Mouse (Mus musculus): ENCODE data around the gene Rilpl1. TPM values are rescaled to one million over a fixed set of nuclear protein-coding genes. Genes with fewer than 3 reads are reported as not detected.
"Not testable (repeated sequence)": the region's sequence is repeated elsewhere in the genome, so short reads cannot be mapped to it uniquely, and the experiment has no call there.

Gene Rilpl1
- polyA plus RNA-seq, 1 experiment from 2014 or later: 23.2 TPM

DNA sequence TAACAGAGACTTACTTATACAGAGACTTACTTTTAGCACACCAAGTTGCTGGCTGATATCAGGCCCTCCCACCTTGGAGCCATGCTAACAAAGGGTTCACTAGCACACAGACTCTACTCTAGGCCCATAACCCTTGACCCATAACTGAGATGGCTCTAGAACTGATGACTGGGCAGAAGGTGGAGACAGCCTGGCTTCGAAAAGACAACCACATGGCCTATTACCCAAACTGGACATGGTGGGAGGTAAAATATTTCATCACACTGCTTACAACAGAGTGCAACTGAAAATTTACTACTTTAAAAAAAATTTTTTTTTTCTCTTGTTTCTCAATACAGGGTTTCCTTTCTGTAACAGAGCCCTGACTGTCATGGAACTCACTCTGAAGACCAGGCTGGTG lies 63.4 kb downstream of the Rilpl1 start:
- no peaks in the 10 kb centered on the region for H3K4me1 ChIP-seq
- no peak overlapping the region for H3K9ac ChIP-seq
- peaks cover 46% of the 10 kb centered on the region for H3K36me3 ChIP-seq
- no peak overlapping the region for H3K4me2 ChIP-seq (replicated peaks)
- no peaks in the 10 kb centered on the region for H3K27me3 ChIP-seq
- no peak overlapping the region for H3K27ac ChIP-seq (replicated peaks)
- WGBS: 76% methylated on average over 1 of the region's 1 CpGs
- ATAC-seq (ENCODE audit: insufficient number of reproducible peaks, low FRiP score, low TSS enrichment, low read depth): no peak
- H3K9me3 ChIP-seq (replicated peaks): no peaks in the 10 kb centered on the region
- no peak overlapping the region for H3K4me3 ChIP-seq (replicated peaks)

GRCm38 (mm10) chr5:124464905-124465304 lies 66.3 kb downstream of the Rilpl1 start:
- Histone ChIP-seq H3K27ac (replicated peaks) (no peak overlapping the region), H3K9ac (no peak overlapping the region), H3K4me2 (replicated peaks) (no peak overlapping the region), H3K9me3 (replicated peaks) (no peaks in the 10 kb centered on the region), H3K4me3 (replicated peaks) (no peak overlapping the region), H3K36me3 (peaks cover 72% of the 10 kb centered on the region), H3K4me1 (no peaks in the 10 kb centered on the region), H3K27me3 (no peaks in the 10 kb centered on the region)
- no peak for ATAC-seq (ENCODE audit: insufficient number of reproducible peaks, low FRiP score, low TSS enrichment, low read depth)

DNA sequence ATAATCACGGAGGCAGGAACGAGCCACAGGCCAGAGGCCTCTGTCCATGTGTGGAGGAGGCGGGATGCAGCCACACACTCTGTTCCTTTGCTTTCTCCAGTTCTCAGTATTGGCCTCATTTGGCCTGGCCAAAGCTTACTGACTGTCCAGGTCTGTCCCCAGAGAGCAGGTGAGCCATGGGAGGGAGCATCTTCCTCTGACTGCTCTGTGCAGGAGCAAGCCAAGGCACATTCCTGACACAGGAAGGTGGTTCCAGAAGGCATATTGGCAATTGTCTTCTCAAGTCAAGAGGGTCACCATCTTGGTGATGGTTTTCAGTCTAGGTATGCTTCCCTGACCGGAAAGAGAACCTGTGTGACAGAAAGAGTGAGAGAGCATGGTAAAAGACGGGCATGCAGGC lies 67.7 kb downstream of the Rilpl1 start:
- Histone ChIP-seq H3K36me3 (peaks cover 72% of the 10 kb centered on the region), H3K9me3 (replicated peaks) (no peaks in the 10 kb centered on the region), H3K27me3 (no peaks in the 10 kb centered on the region), H3K4me3 (replicated peaks) (no peak overlapping the region), H3K27ac (replicated peaks) (no peak overlapping the region), H3K4me2 (replicated peaks) (no peak overlapping the region), H3K4me1 (no peaks in the 10 kb centered on the region), H3K9ac (no peak overlapping the region)
- WGBS: 88% methylated on average over 5 of the region's 5 CpGs
- no peak for ATAC-seq (ENCODE audit: insufficient number of reproducible peaks, low FRiP score, low TSS enrichment, low read depth)

DNA sequence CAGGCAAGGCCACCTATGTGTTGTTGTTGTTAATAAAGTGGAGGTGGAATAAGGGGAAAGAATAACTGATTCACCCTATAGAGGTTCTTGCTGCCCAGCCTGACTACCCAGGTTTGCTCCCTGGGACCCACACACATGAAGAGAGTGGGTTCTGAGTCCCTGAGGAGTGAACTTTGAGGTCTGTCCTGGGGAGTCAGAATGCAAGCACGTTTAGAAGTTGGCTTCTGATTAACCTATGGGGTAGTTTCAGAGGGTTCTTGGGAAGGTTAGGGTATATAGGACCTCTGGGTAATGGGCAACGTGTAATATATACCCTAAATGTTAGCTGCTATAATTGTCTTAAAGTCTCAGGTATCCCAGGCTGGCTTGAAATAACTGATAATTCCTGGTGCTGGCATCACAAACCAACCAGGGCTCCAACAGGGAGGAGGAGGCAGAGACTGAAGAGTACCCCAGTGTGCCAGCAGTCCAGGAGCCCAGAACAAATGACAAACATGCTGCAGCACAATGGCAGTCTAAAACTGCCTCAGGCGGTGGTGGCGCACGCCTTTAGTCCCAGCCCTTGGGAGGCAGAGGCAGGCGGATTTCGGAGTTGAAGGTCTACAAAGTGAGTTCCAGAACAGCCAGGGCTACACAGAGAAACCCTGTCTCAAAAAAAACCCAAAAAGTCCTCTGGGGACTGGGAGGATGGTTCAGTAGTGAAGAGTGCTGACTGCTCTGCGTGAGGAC lies 68.7 kb downstream of the Rilpl1 start:
- no peaks in the 10 kb centered on the region for H3K4me1 ChIP-seq
- H3K27me3 ChIP-seq: no peaks in the 10 kb centered on the region
- H3K4me3 ChIP-seq (replicated peaks): no peak overlapping the region
- 90% methylated on average over 8 of the region's 8 CpGs for WGBS
- no peak overlapping the region for H3K4me2 ChIP-seq (replicated peaks)
- H3K9ac ChIP-seq: no peak overlapping the region
- no peak overlapping the region for H3K27ac ChIP-seq (replicated peaks)
- H3K36me3 ChIP-seq: peaks cover 72% of the 10 kb centered on the region
- ATAC-seq (ENCODE audit: insufficient number of reproducible peaks, low FRiP score, low TSS enrichment, low read depth): no peak
- H3K9me3 ChIP-seq (replicated peaks): no peaks in the 10 kb centered on the region

DNA sequence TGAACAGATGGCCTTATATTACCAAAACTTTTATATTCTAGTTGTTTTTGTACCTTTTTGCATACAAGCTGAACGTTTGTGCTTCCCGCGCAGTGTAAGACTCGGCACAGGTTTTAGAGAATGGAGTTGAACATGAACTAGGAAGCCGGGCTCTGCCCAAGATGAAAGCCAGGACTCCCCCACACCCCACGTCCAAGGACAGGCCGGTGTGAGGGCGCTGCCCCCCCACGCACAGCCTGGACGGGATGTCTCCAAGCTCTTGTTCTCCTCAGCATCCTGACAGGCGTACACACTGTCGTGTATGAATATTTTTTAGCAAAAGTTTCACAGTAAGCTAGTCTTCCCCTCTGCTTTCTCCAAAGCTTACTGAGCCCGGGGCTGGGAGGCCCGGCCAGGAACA lies 70.3 kb downstream of the Rilpl1 start:
- not testable (repeated sequence) for ATAC-seq (ENCODE audit: insufficient number of reproducible peaks, low FRiP score, low TSS enrichment, low read depth); H3K4me1 ChIP-seq; H3K4me2 ChIP-seq (replicated peaks); H3K9ac ChIP-seq; H3K27me3 ChIP-seq; H3K4me3 ChIP-seq (replicated peaks); H3K9me3 ChIP-seq (replicated peaks); H3K27ac ChIP-seq (replicated peaks)
- H3K36me3 ChIP-seq: peaks cover 76% of the 10 kb centered on the region
- WGBS: 90% methylated on average over 14 of the region's 14 CpGs

GRCm38 (mm10) chr5:124456762-124457161 lies 74.4 kb downstream of the Rilpl1 start:
- no peak for ATAC-seq (ENCODE audit: insufficient number of reproducible peaks, low FRiP score, low TSS enrichment, low read depth)
- Histone ChIP-seq H3K4me1 (peaks cover 5% of the 10 kb centered on the region; the same call in 1 of the 2 replicates), H3K27me3 (no peaks in the 10 kb centered on the region), H3K27ac (replicated peaks) (no peak overlapping the region), H3K36me3 (peaks cover 96% of the 10 kb centered on the region), H3K9me3 (replicated peaks) (no peaks in the 10 kb centered on the region), H3K4me2 (replicated peaks) (no peak overlapping the region), H3K9ac (no peak overlapping the region), H3K4me3 (replicated peaks) (no peak overlapping the region)
- WGBS: 91% methylated on average over 6 of the region's 6 CpGs

DNA sequence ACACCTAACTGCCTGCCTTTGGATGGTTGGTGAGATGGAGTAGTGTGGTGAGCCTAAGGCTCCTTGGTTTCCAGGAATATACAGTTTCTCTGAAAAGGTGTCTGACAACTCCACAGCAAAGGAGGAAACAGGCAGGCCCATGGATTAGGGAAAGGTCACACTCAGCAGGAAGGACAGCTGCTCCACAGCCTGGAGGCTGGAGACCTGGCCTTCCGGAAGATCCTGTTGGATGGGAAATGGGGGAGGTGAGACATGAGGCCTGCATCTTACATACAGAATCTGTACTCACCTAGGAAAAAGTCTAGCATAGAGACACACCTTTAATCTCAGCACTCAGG lies 77.1 kb downstream of the Rilpl1 start:
- Histone ChIP-seq H3K9me3 (replicated peaks) (no peaks in the 10 kb centered on the region), H3K27me3 (no peaks in the 10 kb centered on the region), H3K4me2 (replicated peaks) (no peak overlapping the region), H3K27ac (replicated peaks) (peak overlapping the region; percentile 44; the same call in 1 of the 2 replicates), H3K36me3 (peaks cover 97% of the 10 kb centered on the region), H3K9ac (no peak overlapping the region), H3K4me1 (peaks cover 18% of the 10 kb centered on the region), H3K4me3 (replicated peaks) (no peak overlapping the region)
- no peak for ATAC-seq (ENCODE audit: insufficient number of reproducible peaks, low FRiP score, low TSS enrichment, low read depth)
- WGBS: 83% methylated on average over 1 of the region's 1 CpGs

DNA sequence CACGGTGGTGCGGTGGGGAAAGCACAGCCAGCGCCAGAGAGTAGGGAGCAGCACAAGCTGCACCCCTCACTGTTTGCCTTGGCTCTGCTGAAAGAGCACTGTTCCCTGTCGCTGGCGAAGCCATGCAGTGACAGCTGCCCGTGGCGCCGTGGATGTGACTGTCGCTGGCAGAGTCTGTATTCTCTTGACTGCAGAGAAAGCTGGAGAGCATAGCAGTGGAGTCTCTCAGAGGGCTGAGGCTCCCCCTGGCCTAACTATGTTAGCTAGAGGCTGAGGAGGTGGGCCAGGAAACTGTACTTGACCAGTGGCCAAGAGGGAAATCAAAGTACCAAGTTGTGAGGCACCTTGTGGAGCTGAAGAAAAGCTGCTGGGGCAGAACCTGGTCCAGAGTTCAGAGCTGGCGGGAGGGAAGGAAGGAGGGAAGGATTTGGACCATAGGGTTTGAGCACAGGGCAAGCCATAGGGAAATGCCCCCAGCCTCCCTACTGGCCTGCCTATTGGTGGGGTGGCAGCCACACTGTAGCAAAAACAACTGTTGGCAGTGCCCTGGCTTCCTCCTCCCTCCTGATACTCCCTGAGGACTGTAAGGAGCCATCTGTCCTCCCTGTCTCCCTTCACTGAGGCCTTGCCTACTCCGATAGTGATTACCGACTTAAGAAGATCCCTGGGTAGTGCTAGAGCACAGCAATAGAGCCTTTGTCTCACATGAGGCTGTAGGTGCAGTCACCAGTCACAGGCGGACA lies 77.7 kb downstream of the Rilpl1 start:
- H3K4me2 ChIP-seq (replicated peaks): no peak overlapping the region
- ATAC-seq (ENCODE audit: insufficient number of reproducible peaks, low FRiP score, low TSS enrichment, low read depth): peak; percentile 13; the same call in 1 of the 2 replicates
- 84% methylated on average over 13 of the region's 13 CpGs for WGBS
- H3K4me3 ChIP-seq (replicated peaks): no peak overlapping the region
- no peaks in the 10 kb centered on the region for H3K9me3 ChIP-seq (replicated peaks)
- peak overlapping the region; percentile 44 for H3K27ac ChIP-seq (replicated peaks)
- H3K27me3 ChIP-seq: no peaks in the 10 kb centered on the region
- H3K9ac ChIP-seq: no peak overlapping the region
- H3K36me3 ChIP-seq: peaks cover 97% of the 10 kb centered on the region
- H3K4me1 ChIP-seq: peaks cover 21% of the 10 kb centered on the region

DNA sequence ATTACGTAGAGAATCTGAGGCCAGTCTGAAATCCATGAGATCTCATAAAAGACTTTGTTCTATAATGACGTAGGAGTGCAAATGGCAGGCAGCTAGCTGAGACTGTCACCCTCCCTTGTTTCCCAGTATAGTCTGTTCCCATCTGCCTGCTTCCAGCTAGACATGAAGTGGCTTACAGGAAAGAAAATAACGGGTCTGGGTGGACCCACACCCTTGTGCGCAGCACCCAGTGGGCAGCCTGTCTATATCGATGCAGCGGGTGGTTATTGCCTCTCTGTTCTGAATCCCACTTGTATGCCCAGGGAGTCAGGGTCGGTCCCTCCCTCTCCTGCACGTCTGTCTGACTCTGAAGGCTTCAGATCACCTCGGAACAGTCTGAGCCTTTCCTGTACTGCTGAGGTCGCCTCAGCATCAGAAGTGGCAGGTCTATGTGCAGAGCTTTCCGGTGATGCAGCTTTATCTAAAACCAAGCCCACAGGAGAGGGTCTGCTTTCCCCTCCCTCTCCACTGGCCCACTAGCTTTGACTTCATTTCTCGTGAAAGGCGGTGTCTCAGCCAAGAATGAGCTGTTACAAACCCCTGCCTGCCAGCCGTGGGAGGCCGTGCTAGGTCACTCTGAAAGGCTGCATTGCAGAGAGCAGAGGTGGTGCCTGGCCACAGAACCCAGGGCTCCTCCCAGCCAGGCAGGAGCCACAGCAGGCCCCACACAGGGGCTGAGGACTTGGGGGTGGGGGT lies 78.5 kb downstream of the Rilpl1 start:
- H3K36me3 ChIP-seq: peaks cover 97% of the 10 kb centered on the region
- H3K4me3 ChIP-seq (replicated peaks): no peak overlapping the region
- no peak overlapping the region for H3K4me2 ChIP-seq (replicated peaks)
- no peaks in the 10 kb centered on the region for H3K9me3 ChIP-seq (replicated peaks)
- H3K4me1 ChIP-seq: peaks cover 27% of the 10 kb centered on the region
- H3K27me3 ChIP-seq: no peaks in the 10 kb centered on the region
- H3K27ac ChIP-seq (replicated peaks): 0 out of 2 replicates have a peak overlapping the region, but pooled peaks have one; percentile 18
- peak; percentile 24; the same call in 1 of the 2 replicates for ATAC-seq (ENCODE audit: insufficient number of reproducible peaks, low FRiP score, low TSS enrichment, low read depth)
- H3K9ac ChIP-seq: no peak overlapping the region
- 80% methylated on average over 15 of the region's 15 CpGs for WGBS

DNA sequence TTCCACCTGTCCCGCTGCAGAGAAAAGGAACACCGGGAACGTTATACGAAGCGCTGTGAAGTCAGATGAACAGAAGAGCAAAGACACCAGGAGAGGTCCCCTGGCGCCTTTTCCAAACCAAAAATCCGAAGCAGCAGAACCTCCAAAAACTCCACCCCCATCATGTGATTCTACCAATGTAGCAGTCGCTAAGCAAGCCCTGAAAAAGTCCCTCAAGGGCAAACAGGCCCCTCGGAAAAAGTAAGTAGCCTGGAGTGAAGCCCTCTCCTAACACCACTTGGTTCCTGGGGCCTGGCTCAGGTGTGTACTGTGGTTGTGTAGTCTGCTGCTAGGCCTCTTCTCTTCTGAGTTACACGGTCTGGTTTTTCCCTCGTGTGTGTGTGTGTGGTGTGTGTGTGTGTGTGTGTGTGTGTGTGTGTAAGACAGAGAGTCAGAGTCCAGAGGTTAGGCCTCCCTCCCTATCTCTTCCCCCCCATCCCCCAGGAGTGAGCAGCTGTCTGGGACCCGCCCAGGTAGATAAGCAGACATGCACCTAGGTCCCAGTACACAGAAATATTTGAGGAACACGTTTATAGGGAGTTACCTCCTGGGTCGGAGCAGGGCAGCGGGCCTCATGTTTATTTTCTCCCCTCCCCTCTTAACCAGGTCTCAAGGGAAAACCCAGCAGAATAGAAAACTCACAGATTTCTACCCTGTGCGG lies 80.4 kb downstream of the Rilpl1 start:
- peaks cover 84% of the 10 kb centered on the region for H3K36me3 ChIP-seq
- no peak for ATAC-seq (ENCODE audit: insufficient number of reproducible peaks, low FRiP score, low TSS enrichment, low read depth)
- H3K27me3 ChIP-seq: no peaks in the 10 kb centered on the region
- peak overlapping the region; percentile 71; the same call in 1 of the 2 replicates for H3K27ac ChIP-seq (replicated peaks)
- H3K4me1 ChIP-seq: peaks cover 41% of the 10 kb centered on the region
- WGBS: 76% methylated on average over 16 of the region's 16 CpGs
- no peak overlapping the region for H3K9ac ChIP-seq
- H3K9me3 ChIP-seq (replicated peaks): no peaks in the 10 kb centered on the region
- no peak overlapping the region for H3K4me2 ChIP-seq (replicated peaks)
- no peak overlapping the region for H3K4me3 ChIP-seq (replicated peaks)

- no peaks in the 10 kb centered on the region for H3K9me3 ChIP-seq (replicated peaks)
- H3K4me3 ChIP-seq (replicated peaks): no peak overlapping the region
- no peaks in the 10 kb centered on the region for H3K27me3 ChIP-seq
- H3K4me1 ChIP-seq: peaks cover 42% of the 10 kb centered on the region
- no peak overlapping the region for H3K9ac ChIP-seq
- no peak for ATAC-seq (ENCODE audit: insufficient number of reproducible peaks, low FRiP score, low TSS enrichment, low read depth)
- peak overlapping the region; percentile 71 for H3K27ac ChIP-seq (replicated peaks)
- no peak overlapping the region; the same call in 1 of the 2 replicates for H3K4me2 ChIP-seq (replicated peaks)
- WGBS: 76% methylated on average over 7 of the region's 7 CpGs
- H3K36me3 ChIP-seq: peaks cover 78% of the 10 kb centered on the region
These were observed 81.1 kb downstream of the Rilpl1 start for GRCm38 (mm10) chr5:124450051-124450450.

All from embryonic facial prominence, embryonic 15.5 days (tissue).